Mouse (Mus musculus) lung, embryonic 14.5 days (tissue): Measurements from ENCODE around the gene Acan. TPM values are rescaled to one million over a fixed set of nuclear protein-coding genes. Genes with fewer than 3 reads are reported as not detected.

Experiments
- ATAC-seq: fragments of 200-750 bp; cut with Nextera tagmentation; 2 replicates; pipeline ENCODE4 v1.8.0; 2017; ENCODE audit warnings: mild to moderate bottlenecking, moderate TSS enrichment, moderate library complexity; ENCODE audit not compliant: insufficient read depth
- DNase-seq: peaks from one replicate; pipeline ENCODE4 v3.0.0-alpha.2; 2015
- H3K27ac ChIP-seq: fragments of 300-500 bp; sonication (generic); 2 replicates; pipeline ENCODE4 v1.5.1; 2014; ENCODE audit warnings: low read depth, mild to moderate bottlenecking, moderate library complexity
- H3K27me3 ChIP-seq: fragments of 300-500 bp; sonication (generic); 2 replicates; pipeline ENCODE4 v1.6.1; 2014; ENCODE audit warnings: low read length, control low read depth; ENCODE audit not compliant: insufficient read depth
- H3K36me3 ChIP-seq: fragments of 300-500 bp; sonication (generic); 2 replicates; pipeline ENCODE4 v1.6.1; 2014; ENCODE audit warnings: control low read depth; ENCODE audit not compliant: insufficient read depth
- H3K4me1 ChIP-seq: fragments of 300-500 bp; sonication (generic); 2 replicates; pipeline ENCODE4 v1.6.1; 2014; ENCODE audit warnings: antibody characterized with exemption, control low read depth; ENCODE audit not compliant: insufficient read depth
- H3K4me2 ChIP-seq: fragments of 300-500 bp; sonication (generic); 2 replicates; pipeline ENCODE4 v1.6.1; 2014; ENCODE audit warnings: mild to moderate bottlenecking
- H3K4me3 ChIP-seq: fragments of 300-500 bp; sonication (generic); 2 replicates; pipeline ENCODE4 v1.5.1; 2014; ENCODE audit warnings: low read depth, low read length
- H3K9ac ChIP-seq: fragments of 300-500 bp; sonication (generic); 2 replicates; pipeline ENCODE4 v1.6.1; 2014
- H3K9me3 ChIP-seq: fragments of 300-500 bp; sonication (generic); 2 replicates; pipeline ENCODE4 v1.6.1; 2016; ENCODE audit warnings: low read depth, low read length, control low read depth
- CTCF ChIP-seq: IDR thresholded peaks from 2 replicates; pipeline ENCODE4 v1.5.1; 2016; ENCODE audit warnings: antibody characterized with exemption, low read depth
- WGBS: fragments of 180-500 bp; shearing (Covaris S2); extraction: QIAGEN DNeasy Blood & Tissue Kit; methylation state at CpG from one replicate; pipeline ENCODE4 v1.1.7; 2014; 5-methylcytosine and 5-hydroxymethylcytosine counted together
- polyA plus RNA-seq: library from polyadenylated mRNA; unstranded; fragments of >200 nt; fragmentation: Nextera tagmentation; extraction: Ambion mirVana; gene quantifications from 2 replicates; pipeline ENCODE4 v1.2.1, GENCODE M21; 2014

The Acan gene
- polyA plus RNA-seq, 1 experiment from 2014 or later, result 0.05 TPM

DNA sequence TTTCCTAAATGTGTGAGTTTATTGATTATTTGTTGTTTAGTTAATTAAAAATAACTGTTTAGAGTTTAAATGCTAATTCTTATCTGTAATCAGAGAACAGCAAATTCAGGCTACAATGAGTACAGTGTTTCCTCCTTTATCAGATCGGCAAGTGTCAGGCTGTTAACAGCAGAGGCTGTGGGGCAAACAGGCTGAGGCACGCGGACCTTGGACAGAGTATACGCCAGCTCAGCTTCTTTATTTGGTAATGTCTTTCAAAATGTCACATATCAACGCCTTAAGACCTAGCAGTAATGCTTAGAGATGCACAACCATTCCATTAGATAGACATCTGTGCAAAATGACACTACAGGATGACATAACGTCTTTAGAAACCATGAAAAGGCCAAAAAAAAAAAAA, 96.2 kb downstream of the Acan start:
- ATAC-seq (no peak), DNase-seq (no peak)
- no peak for TF ChIP-seq CTCF
- 54% methylated on average over 6 of the region's 6 CpGs for WGBS
- peaks cover 9% of the 10 kb centered on the region; the same call in 1 of the 2 replicates for H3K4me1 ChIP-seq
- no peak overlapping the region; the same call in 1 of the 2 replicates for H3K27ac ChIP-seq
- peak overlapping the region; percentile 81 for H3K4me2 ChIP-seq
- H3K27me3 ChIP-seq, result no peaks in the 10 kb centered on the region
- H3K9ac ChIP-seq, result no peak overlapping the region
- H3K36me3 ChIP-seq, result peaks cover 12% of the 10 kb centered on the region
- H3K4me3 ChIP-seq, result no peak overlapping the region
- no peaks in the 10 kb centered on the region for H3K9me3 ChIP-seq

DNA sequence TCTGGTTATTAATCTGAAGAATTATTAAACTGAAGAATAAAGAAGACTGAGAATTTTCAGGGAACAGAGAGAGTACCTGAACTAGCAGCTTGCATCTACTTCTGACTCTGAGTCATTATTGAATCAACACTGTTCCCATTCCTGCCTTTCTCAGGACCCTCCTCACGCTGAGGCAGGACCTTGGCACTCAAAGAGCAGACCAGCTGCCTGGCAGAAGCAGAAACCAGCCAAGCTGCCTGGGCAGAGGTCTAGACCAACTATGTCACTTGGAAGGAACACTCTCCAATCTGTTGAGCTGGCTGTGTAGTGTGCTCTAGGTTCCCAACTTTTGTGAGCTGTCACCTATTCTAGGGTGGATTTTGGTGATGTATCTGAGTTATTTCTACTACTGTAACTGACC, 106.1 kb downstream of the Acan start:
- Histone ChIP-seq H3K36me3 (no peaks in the 10 kb centered on the region), H3K4me3 (no peak overlapping the region), H3K4me1 (no peaks in the 10 kb centered on the region), H3K27ac (no peak overlapping the region), H3K9me3 (no peaks in the 10 kb centered on the region), H3K4me2 (no peak overlapping the region), H3K27me3 (no peaks in the 10 kb centered on the region), H3K9ac (no peak overlapping the region)
- WGBS, result 41% methylated on average over 1 of the region's 1 CpGs
- ATAC-seq, result no peak
- TF ChIP-seq CTCF, result no peak
- no peak for DNase-seq

Other genes starting within 250 kb of the Acan start
- 19.7 and 22.0 TPM in 2 replicates for gene Det1, start 206.2 kb upstream of the Acan start, polyA plus RNA-seq
- 36.7 and 44.2 TPM in 2 replicates for gene Aen, start 157.6 kb upstream of the Acan start, polyA plus RNA-seq
- 2.8 and 4.0 TPM in 2 replicates for gene Isg20, start 140.1 kb upstream of the Acan start, polyA plus RNA-seq
- 2.9 and 3.7 TPM in 2 replicates for gene Hapln3, start 77.5 kb downstream of the Acan start, polyA plus RNA-seq
- gene Mfge8, start 95.6 kb downstream of the Acan start, polyA plus RNA-seq, result 318 and 324 TPM in 2 replicates
- gene Abhd2, start 219.7 kb downstream of the Acan start, polyA plus RNA-seq, result 21.5 TPM in 2 replicates